Mouse (Mus musculus) midbrain, postnatal 0 days (tissue): ENCODE results near the gene Sh3tc1. TPM values are rescaled to one million over a fixed set of nuclear protein-coding genes. Genes with fewer than 3 reads are reported as not detected.

ENCODE experiments used
- ATAC-seq: fragments of 200-750 bp; cut with Nextera tagmentation; 2 replicates; pipeline ENCODE4 v1.8.0; 2017; ENCODE audit warnings: moderate number of reproducible peaks, mild to moderate bottlenecking, moderate TSS enrichment, moderate library complexity; ENCODE audit not compliant: low FRiP score
- DNase-seq: peaks from one replicate; pipeline ENCODE4 v3.0.0-alpha.2; 2015; ENCODE audit warnings: low spot score
- H3K27ac ChIP-seq: fragments of 300-500 bp; sonication (generic); 2 replicates; pipeline ENCODE4 v1.5.1; 2014; ENCODE audit warnings: low read depth, mild to moderate bottlenecking, low read length, mixed read lengths
- H3K27me3 ChIP-seq: fragments of 300-500 bp; sonication (generic); 2 replicates; pipeline ENCODE4 v1.6.1; 2014; ENCODE audit warnings: low read length, control low read depth, mixed read lengths; ENCODE audit not compliant: insufficient read depth
- H3K36me3 ChIP-seq: fragments of 300-500 bp; sonication (generic); 2 replicates; pipeline ENCODE4 v1.6.1; 2014; ENCODE audit warnings: low read length, control low read depth, mixed read lengths; ENCODE audit not compliant: insufficient read depth
- H3K4me1 ChIP-seq: fragments of 300-500 bp; sonication (generic); 2 replicates; pipeline ENCODE4 v1.6.1; 2014; ENCODE audit warnings: mild to moderate bottlenecking, control low read depth, antibody characterized with exemption, low read length, mixed read lengths; ENCODE audit not compliant: insufficient read depth
- H3K4me2 ChIP-seq: fragments of 300-500 bp; sonication (generic); 2 replicates; pipeline ENCODE4 v1.6.1; 2014; ENCODE audit warnings: low read depth, mild to moderate bottlenecking, low read length, mixed read lengths; ENCODE audit not compliant: poor library complexity, severe bottlenecking
- H3K4me3 ChIP-seq: fragments of 300-500 bp; sonication (generic); 2 replicates; pipeline ENCODE4 v1.5.1; 2014; ENCODE audit warnings: low read depth, mild to moderate bottlenecking, low read length, moderate library complexity
- H3K9ac ChIP-seq: fragments of 300-500 bp; sonication (generic); replicated peaks from 2 replicates; pipeline ENCODE4 v1.6.1; 2014; ENCODE audit warnings: mild to moderate bottlenecking, low read length, moderate library complexity, mixed read lengths; ENCODE audit not compliant: poor library complexity, severe bottlenecking
- H3K9me3 ChIP-seq: fragments of 300-500 bp; sonication (generic); 2 replicates; pipeline ENCODE4 v1.6.1; 2016; ENCODE audit warnings: low read length, control low read depth
- CTCF ChIP-seq: IDR thresholded peaks from 2 replicates; pipeline ENCODE4 v1.5.1; 2016; ENCODE audit warnings: antibody characterized with exemption, mild to moderate bottlenecking
- WGBS: fragments of 180-500 bp; shearing (Covaris S2); extraction: QIAGEN DNeasy Blood & Tissue Kit; methylation state at CpG from one replicate; pipeline ENCODE4 v1.1.7; 2014; 5-methylcytosine and 5-hydroxymethylcytosine counted together
- polyA plus RNA-seq: library from polyadenylated mRNA; unstranded; fragments of >200 nt; fragmentation: Nextera tagmentation; extraction: Ambion mirVana; gene quantifications from 2 replicates; pipeline ENCODE4 v1.2.1, GENCODE M21; 2015
- total RNA-seq: library from RNA; depleted of rRNA; stranded (reverse); fragments of >200 nt; gene quantifications from 2 replicates; pipeline ENCODE4 v1.2.3, GENCODE M21; 2014

Gene Sh3tc1
- total and polyA plus RNA-seq, 2 experiments from 2014 or later: 1.8 to 1.9 TPM

DNA sequence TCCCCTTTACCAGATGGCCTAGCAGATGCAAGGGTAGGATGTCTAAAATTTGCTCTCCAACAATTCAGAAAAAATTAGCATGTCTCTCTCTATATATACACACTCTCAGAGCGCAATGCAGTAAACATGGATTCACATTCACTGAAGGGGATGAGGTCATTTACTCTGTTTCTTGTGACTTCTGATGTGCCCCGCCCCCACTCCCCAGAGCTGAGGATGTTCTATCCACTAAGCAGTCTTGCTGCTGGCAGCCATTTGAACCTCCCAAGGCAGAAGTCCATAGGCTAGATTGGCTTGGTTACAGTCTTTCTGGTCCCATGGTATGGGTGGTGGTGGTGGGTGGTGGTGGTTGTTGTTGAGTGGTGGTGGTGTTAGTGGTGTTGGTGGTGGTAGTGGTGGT lies 17.9 kb downstream of the Sh3tc1 start:
- no peak for ATAC-seq
- WGBS: 93% methylated on average over 2 of the region's 2 CpGs

DNA sequence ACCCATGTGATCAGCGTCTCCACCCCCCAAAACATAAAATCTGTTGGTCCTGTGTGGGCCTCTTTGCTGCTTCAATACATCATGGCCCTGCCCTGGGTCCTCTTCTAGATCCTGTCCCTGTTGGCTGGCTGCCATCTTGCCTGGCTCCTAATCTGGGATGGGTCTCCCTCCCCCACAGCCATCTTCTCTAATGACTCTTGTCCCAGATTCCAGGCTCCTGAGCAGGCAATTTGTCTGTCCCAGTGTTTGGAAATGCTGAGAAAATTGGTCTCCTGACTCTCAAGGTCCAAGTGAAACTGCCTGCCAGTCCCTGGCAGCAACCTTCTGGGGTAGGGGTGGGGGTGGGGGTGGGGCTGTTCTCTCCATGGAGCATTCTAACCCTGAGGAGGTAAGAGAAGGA lies 19.9 kb downstream of the Sh3tc1 start:
- H3K36me3 ChIP-seq: no peaks in the 10 kb centered on the region
- H3K4me1 ChIP-seq: no peaks in the 10 kb centered on the region
- H3K4me2 ChIP-seq: no peak overlapping the region
- 96% methylated on average over 1 of the region's 1 CpGs for WGBS
- no peak for TF ChIP-seq CTCF
- H3K27ac ChIP-seq: no peak overlapping the region
- DNase-seq (no peak), ATAC-seq (no peak)
- no peak overlapping the region for H3K9ac ChIP-seq
- no peaks in the 10 kb centered on the region for H3K27me3 ChIP-seq
- H3K4me3 ChIP-seq: no peak overlapping the region
- H3K9me3 ChIP-seq: no peaks in the 10 kb centered on the region

More for the DNA sequence above, 17.9 kb downstream of the Sh3tc1 start:
- no peak overlapping the region for H3K9ac ChIP-seq
- no peaks in the 10 kb centered on the region for H3K27me3 ChIP-seq
- H3K9me3 ChIP-seq: no peaks in the 10 kb centered on the region
- DNase-seq: no peak
- no peak for TF ChIP-seq CTCF
- no peaks in the 10 kb centered on the region for H3K4me1 ChIP-seq
- H3K27ac ChIP-seq: no peak overlapping the region
- H3K4me3 ChIP-seq: no peak overlapping the region
- H3K36me3 ChIP-seq: no peaks in the 10 kb centered on the region
- H3K4me2 ChIP-seq: no peak overlapping the region

DNA sequence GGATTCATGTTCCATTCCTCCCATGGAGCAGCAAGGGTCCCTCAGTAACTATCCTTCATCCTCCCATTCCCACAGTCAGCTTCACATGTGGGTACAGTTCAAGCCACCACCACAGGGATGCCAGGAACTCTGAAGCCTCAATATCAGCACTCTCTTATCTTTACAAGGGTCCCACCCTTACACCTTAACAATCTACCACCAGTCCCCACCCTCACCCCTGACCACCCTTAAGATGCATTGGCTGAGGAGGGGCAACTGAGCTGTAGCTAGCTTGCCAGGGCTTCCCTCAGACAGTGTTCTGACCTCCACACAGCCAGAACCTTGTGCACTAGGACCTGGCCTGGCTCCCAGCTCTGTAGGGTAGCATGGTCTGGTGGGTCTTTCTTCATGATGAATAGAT lies 20.4 kb downstream of the Sh3tc1 start:
- Histone ChIP-seq H3K27ac (no peak overlapping the region), H3K9me3 (no peaks in the 10 kb centered on the region), H3K9ac (no peak overlapping the region), H3K4me3 (no peak overlapping the region), H3K36me3 (no peaks in the 10 kb centered on the region), H3K4me2 (no peak overlapping the region), H3K27me3 (no peaks in the 10 kb centered on the region), H3K4me1 (no peaks in the 10 kb centered on the region)
- no peak for ATAC-seq
- no peak for TF ChIP-seq CTCF
- no peak for DNase-seq

DNA sequence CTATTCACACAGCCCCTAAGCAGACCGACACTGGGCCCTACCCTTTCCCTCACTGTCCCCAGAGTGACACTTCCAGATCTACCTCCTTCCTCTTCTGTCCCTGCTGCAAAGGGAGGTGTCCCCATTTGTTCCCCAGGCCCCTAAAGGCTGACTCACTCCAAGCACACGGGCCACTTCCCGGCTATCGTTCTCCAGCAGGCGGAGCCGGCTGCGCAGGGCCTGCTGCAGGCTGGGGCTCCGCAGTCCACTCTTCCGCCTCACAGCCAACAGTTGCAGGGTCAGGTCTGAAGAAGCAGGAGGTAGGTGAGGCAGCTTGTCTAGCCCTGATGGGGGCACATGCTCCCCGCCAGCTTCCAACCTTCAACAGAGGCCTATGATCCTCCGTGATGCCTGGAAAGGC lies 21.0 kb downstream of the Sh3tc1 start:
- Histone ChIP-seq H3K9ac (no peak overlapping the region), H3K4me2 (no peak overlapping the region), H3K4me1 (no peaks in the 10 kb centered on the region), H3K27ac (no peak overlapping the region), H3K4me3 (no peak overlapping the region), H3K27me3 (no peaks in the 10 kb centered on the region), H3K36me3 (no peaks in the 10 kb centered on the region), H3K9me3 (no peaks in the 10 kb centered on the region)
- TF ChIP-seq CTCF: no peak
- DNase-seq (no peak), ATAC-seq (no peak)
- 83% methylated on average over 11 of the region's 11 CpGs for WGBS

DNA sequence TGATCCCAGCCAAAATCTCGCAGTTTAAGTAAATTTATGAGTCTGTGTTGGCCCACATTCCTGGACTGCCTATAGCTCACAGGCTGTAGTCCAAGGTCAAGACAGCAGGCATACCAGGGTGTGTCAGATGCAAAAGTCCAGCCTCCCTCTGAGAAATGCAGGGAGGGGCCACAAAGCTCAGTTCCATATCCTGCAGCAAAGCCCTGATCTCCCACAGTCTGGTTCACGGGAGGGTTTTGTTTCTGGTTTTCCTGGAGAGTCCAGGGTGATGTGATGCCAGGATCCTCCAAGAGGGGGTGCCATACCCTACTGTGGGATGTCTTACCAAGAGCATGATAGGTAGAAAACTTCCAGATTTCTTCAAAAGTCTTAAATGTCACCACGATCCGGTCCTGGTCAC lies 21.8 kb downstream of the Sh3tc1 start:
- 62% methylated on average over 4 of the region's 4 CpGs for WGBS
- Histone ChIP-seq H3K27ac (no peak overlapping the region), H3K4me1 (no peaks in the 10 kb centered on the region), H3K4me3 (no peak overlapping the region), H3K27me3 (no peaks in the 10 kb centered on the region), H3K9me3 (no peaks in the 10 kb centered on the region), H3K36me3 (no peaks in the 10 kb centered on the region), H3K4me2 (no peak overlapping the region), H3K9ac (no peak overlapping the region)
- no peak for ATAC-seq
- TF ChIP-seq CTCF: peak; percentile 60
- DNase-seq: no peak

DNA sequence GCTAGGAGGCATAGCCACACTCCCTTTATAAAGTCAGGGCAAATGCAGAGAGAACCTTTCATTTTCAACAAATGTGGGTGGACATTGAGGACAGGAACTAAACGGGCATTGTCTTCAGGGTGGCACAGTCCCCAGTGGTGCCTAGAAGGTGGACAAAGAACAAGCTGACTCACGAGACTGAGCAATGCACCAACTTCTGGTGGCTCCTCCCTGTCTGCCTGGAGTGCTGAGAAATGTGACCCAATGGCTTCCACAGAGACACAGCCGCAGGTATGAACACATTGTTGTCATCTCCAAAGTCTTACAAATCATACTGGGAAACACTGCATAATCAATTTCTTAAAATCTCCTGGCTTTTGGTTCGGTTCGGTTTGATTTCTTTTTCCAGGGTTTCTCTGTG lies 22.3 kb downstream of the Sh3tc1 start:
- 84% methylated on average over 5 of the region's 5 CpGs for WGBS
- no peaks in the 10 kb centered on the region for H3K9me3 ChIP-seq
- no peak for TF ChIP-seq CTCF
- DNase-seq (no peak), ATAC-seq (no peak)
- no peaks in the 10 kb centered on the region for H3K36me3 ChIP-seq
- H3K27ac ChIP-seq: no peak overlapping the region
- H3K27me3 ChIP-seq: no peaks in the 10 kb centered on the region
- no peak overlapping the region for H3K4me3 ChIP-seq
- no peaks in the 10 kb centered on the region for H3K4me1 ChIP-seq
- no peak overlapping the region for H3K9ac ChIP-seq
- no peak overlapping the region for H3K4me2 ChIP-seq
